Mouse (Mus musculus) testis, adult 2 months (tissue): ENCODE measurements around the gene Rab11fip4. TPM values are rescaled to one million over a fixed set of nuclear protein-coding genes. Genes with fewer than 3 reads are reported as not detected.

Experiments
- H3K27ac ChIP-seq: fragments of 200-500 bp; 2 replicates; pipeline ENCODE4 v1.5.1; 2012; ENCODE audit warnings: low read depth, low read length; ENCODE audit not compliant: control insufficient read depth, insufficient read depth
- H3K27me3 ChIP-seq: fragments of 200-500 bp; 2 replicates; pipeline ENCODE4 v1.6.1; 2012; ENCODE audit warnings: mild to moderate bottlenecking, low read length, moderate library complexity; ENCODE audit not compliant: control insufficient read depth, insufficient read depth
- H3K36me3 ChIP-seq: fragments of 200-500 bp; 2 replicates; pipeline ENCODE4 v1.6.1; 2012; ENCODE audit warnings: mild to moderate bottlenecking, low read length; ENCODE audit not compliant: control insufficient read depth, insufficient read depth
- H3K4me1 ChIP-seq: fragments of 200-500 bp; 2 replicates; pipeline ENCODE4 v1.6.1; 2012; ENCODE audit warnings: low read length; ENCODE audit not compliant: control insufficient read depth, insufficient read depth
- H3K4me3 ChIP-seq: fragments of 200-500 bp; 2 replicates; pipeline ENCODE4 v1.5.1; 2012; ENCODE audit warnings: low read depth, mild to moderate bottlenecking, low read length, moderate library complexity, mixed read lengths; ENCODE audit not compliant: control insufficient read depth
- CTCF ChIP-seq: fragments of 200-500 bp; IDR thresholded peaks from 2 replicates; pipeline ENCODE4 v1.5.1; 2012; ENCODE audit warnings: low read depth, mild to moderate bottlenecking, inconsistent platforms, low read length, moderate library complexity; ENCODE audit not compliant: control insufficient read depth, insufficient read depth, insufficient replicate concordance
- POLR2A ChIP-seq: fragments of 200-500 bp; IDR thresholded peaks from 2 replicates; pipeline ENCODE4 v1.6.1; 2012; ENCODE audit warnings: low read depth, mild to moderate bottlenecking, inconsistent platforms, low read length, moderate library complexity; ENCODE audit not compliant: control insufficient read depth
- polyA plus RNA-seq: library from polyadenylated mRNA; depleted of rRNA; stranded (reverse); fragments of >200 nt; gene quantifications from 2 replicates; pipeline ENCODE4 v1.2.3, GENCODE M21; 2012

Rab11fip4 gene
- polyA plus RNA-seq, 1 experiment: 12.1 TPM

DNA sequence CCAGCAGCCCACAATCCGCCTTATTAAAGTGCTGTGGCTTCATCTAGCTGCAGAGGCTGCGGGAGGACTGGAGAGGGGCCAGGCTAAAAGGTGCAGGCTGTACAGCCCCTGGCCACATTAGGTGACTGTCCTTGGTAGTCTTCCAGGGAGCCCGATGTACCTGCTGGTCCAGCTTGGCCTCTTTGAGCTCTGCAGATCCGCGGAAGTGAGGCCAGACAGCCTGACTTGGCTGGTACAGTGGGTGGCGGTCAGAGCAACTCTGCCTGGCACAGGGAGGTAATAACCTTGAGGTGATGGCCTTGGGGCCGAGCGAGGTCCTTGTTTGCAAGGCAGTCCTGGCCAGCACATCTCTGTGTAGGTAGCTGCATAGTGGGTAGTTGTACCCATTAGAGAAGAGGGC, 75.5 kb downstream of the Rab11fip4 start:
- Histone ChIP-seq H3K27ac (no peak overlapping the region), H3K4me3 (no peak overlapping the region), H3K27me3 (no peaks in the 10 kb centered on the region), H3K4me1 (no peaks in the 10 kb centered on the region; the same call in 1 of the 2 replicates), H3K36me3 (no peaks in the 10 kb centered on the region)
- TF ChIP-seq CTCF (no peak), POLR2A (no peak)

DNA sequence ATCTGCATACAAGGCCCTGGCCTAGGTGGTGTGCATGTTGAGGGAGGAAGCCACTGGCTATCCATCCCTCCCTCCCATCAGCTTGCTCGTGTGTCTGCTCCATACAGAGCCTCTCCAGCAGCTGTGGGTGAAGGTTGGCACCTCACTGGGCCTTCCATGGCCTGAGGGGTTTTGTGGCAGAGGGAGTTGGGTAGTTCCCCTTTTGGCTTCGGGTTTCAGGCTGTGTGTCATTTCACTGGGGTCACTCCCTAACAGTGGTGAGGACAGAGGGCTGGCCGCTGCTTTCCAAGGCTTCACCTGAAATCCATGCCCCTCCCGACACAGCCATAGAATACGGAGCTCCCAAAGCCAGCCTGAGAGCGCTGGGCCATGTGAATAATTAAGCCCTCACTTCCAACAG, 78.2 kb downstream of the Rab11fip4 start:
- H3K27me3 ChIP-seq: no peaks in the 10 kb centered on the region
- no peak overlapping the region for H3K4me3 ChIP-seq
- H3K36me3 ChIP-seq: no peaks in the 10 kb centered on the region
- H3K27ac ChIP-seq: no peak overlapping the region
- TF ChIP-seq POLR2A (no peak), CTCF (no peak)
- H3K4me1 ChIP-seq: no peaks in the 10 kb centered on the region; the same call in 1 of the 2 replicates

DNA sequence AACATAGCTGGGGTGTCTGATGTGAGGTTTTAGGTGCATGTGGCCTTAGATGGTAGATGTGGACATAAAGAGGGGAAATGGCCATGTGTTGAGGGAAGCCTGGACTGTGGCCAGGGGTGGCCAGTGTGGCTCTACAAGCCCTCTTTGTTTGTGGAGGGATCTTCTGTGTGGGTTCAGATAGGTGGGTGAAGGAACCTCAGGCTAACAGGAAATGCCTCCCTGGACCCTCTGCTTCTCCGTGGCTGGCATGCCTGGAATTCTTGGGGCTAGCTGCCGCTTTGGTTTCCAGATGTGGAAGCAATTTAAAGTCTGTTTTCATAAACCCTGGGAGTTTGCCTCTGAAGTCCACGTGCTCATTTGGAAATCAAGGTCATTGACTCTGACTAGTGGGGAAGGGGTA, 78.9 kb downstream of the Rab11fip4 start:
- no peak overlapping the region for H3K27ac ChIP-seq
- no peaks in the 10 kb centered on the region for H3K27me3 ChIP-seq
- no peak for TF ChIP-seq CTCF
- TF ChIP-seq POLR2A: no peak
- H3K4me3 ChIP-seq: no peak overlapping the region
- no peaks in the 10 kb centered on the region for H3K36me3 ChIP-seq
- H3K4me1 ChIP-seq: peaks cover 4% of the 10 kb centered on the region

DNA sequence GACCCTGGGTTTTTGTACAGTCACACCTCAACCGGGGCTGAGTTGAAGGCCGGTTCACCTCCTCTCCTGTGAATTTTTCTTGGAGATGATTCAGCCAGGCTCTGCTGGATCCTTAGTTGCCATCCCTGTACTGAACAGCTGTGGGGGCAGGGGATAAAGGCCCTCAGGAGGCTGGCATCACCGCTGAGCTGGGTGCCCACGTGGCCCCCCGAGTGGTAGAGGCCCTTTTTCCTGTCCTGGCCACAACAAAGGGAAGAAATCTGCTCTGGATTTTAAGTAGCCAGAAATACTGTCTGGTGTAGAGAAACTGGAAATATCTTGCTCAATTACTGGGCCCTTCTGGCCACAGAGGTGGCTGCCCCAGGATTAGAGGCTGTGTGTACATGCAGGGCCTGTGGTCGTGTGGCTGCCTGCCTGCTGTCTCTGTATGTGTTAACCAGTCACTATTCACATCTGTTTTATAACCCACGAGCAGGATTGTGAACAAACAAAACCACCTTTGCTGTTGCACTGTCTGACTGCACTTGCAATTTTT, 79.5 kb downstream of the Rab11fip4 start:
- TF ChIP-seq POLR2A (no peak), CTCF (no peak)
- H3K27me3 ChIP-seq: no peaks in the 10 kb centered on the region
- no peak overlapping the region for H3K27ac ChIP-seq
- H3K4me3 ChIP-seq: no peak overlapping the region
- peaks cover 4% of the 10 kb centered on the region for H3K4me1 ChIP-seq
- no peaks in the 10 kb centered on the region for H3K36me3 ChIP-seq

DNA sequence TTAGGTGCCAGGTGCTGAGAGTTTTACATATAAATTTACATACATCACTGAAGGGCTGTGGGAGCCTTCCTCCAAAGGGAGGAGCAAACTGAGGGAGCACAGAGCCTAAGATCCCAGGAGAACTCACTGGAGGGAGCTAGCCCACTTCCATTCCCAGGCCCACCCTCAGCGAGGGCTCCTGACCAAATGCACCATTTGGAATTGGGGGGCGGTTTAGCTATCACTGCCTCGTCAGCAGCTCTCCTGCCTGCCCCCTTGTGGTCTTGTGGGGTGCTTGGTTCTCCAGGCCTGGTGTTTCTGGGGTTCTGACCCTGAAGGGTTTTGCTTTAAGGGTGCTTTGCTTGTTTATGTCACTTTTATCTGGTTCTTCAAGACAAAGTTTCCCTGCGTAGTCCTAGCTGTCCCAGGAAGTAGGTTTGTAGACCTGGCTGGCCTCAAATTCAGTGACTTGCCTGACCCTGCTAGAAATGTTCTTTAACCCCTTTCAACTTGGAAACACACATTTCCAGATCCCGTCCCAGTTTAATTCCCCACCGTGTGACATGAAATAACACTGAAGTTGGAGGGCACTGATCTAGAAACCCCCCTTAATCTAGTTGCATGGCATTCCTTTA, 80.8 kb downstream of the Rab11fip4 start:
- Histone ChIP-seq H3K27me3 (no peaks in the 10 kb centered on the region), H3K4me1 (peaks cover 4% of the 10 kb centered on the region), H3K27ac (no peak overlapping the region), H3K4me3 (no peak overlapping the region), H3K36me3 (no peaks in the 10 kb centered on the region)
- TF ChIP-seq POLR2A: no peak
- peak; percentile 31; the same call in 1 of the 2 replicates for TF ChIP-seq CTCF

DNA sequence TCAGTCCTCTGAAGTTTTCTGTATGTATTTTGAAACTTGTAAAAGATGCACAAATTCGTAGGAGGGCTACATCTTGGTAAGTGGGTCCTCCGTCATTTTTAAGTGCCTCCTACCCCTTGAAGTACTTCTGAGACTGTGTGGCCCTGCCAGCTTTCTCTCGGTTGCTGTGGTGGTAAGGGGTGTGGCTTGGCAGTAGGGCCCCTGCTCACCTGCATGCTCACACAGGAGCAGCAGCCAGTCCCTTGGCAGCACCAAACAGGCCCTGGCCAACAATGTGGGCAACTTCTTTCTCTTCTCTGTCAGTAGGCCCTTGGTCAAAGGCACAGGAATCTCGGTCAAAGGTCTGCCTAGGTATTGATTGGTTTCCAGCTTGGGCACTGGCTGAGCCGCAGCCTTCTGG, 82.1 kb downstream of the Rab11fip4 start:
- peaks cover 4% of the 10 kb centered on the region for H3K4me1 ChIP-seq

DNA sequence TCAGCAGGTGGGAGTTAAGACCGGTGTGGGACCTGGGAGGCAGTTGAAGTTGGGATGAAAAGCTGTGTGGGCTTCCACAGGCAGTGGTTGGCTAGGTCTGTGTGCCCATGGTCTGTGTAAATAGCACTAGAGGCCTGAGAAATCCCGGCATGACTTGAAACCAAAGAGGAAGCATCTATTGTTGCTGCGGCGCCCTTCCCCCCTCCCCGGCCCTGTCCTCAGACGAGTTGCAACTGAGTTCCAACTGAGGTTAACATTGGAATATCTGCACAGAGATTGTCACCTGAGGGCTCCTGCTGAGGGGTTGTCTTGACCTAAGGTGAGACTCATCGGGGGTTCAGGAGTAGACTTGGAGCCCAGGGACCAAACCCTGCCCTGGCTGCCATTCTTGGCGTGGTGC, 82.7 kb downstream of the Rab11fip4 start:
- H3K27ac ChIP-seq: no peak overlapping the region
- peaks cover 4% of the 10 kb centered on the region for H3K4me1 ChIP-seq
- no peak for TF ChIP-seq CTCF
- no peak for TF ChIP-seq POLR2A
- no peaks in the 10 kb centered on the region for H3K36me3 ChIP-seq
- no peaks in the 10 kb centered on the region for H3K27me3 ChIP-seq
- H3K4me3 ChIP-seq: peak overlapping the region; percentile 82

More for the DNA sequence above, 82.1 kb downstream of the Rab11fip4 start:
- no peaks in the 10 kb centered on the region for H3K36me3 ChIP-seq
- TF ChIP-seq CTCF (no peak), POLR2A (no peak)
- H3K4me3 ChIP-seq: peak overlapping the region; percentile 82
- H3K27me3 ChIP-seq: no peaks in the 10 kb centered on the region
- no peak overlapping the region for H3K27ac ChIP-seq

DNA sequence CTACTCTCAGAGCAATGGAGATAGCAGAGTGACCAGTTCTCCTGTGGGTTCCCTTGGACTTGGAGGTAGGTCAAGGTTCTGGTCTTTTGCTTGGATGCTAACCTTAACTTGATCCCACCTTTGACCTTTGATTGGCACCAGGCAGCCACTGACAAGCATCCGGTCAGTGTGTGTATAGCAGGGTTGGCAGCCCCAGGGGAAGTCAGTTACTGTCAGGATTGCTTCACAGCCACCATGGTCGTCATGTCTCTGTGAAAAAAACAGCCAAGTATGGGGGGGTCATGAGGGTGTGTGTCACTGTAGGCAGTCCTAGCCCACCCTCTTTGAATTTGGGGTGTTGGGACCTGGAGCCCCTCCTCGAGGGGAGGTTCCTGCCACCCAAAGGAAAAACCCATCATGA, 83.2 kb downstream of the Rab11fip4 start:
- H3K4me1 ChIP-seq: peaks cover 4% of the 10 kb centered on the region
- no peaks in the 10 kb centered on the region for H3K27me3 ChIP-seq
- H3K27ac ChIP-seq: no peak overlapping the region
- H3K36me3 ChIP-seq: no peaks in the 10 kb centered on the region
- H3K4me3 ChIP-seq: peak overlapping the region; percentile 82
- TF ChIP-seq CTCF (no peak), POLR2A (no peak)
